Mouse (Mus musculus): ENCODE data around the gene Adgrv1. TPM values are rescaled to one million over a fixed set of nuclear protein-coding genes. Genes with fewer than 3 reads are reported as not detected.

The Adgrv1 gene
- total RNA-seq, 2 experiments from 2014 or later, result 2.4 to 3.0 TPM

DNA sequence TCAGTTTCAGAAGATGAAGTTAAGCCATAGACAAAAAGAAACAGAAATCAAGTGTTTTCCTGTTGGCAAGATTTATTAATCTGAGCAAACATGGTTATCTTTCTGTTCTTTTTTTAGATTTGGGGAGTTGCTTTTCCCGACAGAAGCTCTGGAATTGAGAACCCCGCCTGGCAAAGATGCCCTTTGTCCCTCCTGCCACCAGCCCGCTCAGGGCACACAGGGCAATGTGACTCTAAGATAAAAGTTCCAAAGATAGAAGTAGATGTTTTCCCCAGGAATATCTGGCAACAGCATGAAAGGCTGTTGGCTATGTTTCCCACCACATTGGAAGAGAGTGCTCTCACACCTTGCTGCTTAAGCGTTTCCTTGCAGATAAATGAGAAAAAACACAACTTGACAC, 264.0 kb downstream of the Adgrv1 start:
- no peak overlapping the region for H3K27ac ChIP-seq
- no peak for TF ChIP-seq CTCF (conservative IDR thresholded peaks at IDR 0.05)
- no peak overlapping the region for H3K4me3 ChIP-seq
- no peak for DNase-seq (ENCODE audit: low spot score in 2 of 2)

DNA sequence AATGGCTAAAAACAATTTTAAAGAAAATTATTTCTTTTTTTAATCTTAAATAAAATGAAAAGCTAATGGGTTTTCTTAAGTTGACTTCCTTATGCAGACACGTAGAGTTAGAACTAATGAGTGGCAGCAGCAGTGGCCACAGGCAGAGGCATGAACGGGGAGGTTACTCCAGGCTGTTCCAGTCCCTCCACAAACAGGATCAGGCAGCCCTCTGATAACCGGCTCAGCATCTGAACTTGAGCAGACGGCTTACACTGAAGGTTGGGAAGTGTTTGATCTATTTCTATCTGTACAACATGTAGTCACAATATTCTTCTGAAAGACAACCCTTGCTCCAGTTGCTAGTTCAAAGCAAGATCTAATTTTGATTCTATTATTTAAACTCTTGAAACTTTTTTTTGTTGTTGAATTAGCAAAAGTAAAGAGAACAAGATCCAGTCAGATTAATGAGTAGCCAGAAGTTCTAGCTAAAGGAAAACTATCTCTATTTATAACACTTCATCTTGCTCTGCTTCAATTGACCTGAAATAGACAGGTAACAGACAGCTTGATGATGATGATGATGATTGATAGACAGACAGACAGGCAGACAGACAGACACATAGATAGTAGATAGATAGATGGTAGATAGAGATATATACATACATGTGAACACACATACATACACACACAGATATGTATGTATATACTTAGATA, 265.1 kb downstream of the Adgrv1 start:
- no peak for DNase-seq (ENCODE audit: low spot score in 2 of 2)
- TF ChIP-seq CTCF (conservative IDR thresholded peaks at IDR 0.05), result no peak

DNA sequence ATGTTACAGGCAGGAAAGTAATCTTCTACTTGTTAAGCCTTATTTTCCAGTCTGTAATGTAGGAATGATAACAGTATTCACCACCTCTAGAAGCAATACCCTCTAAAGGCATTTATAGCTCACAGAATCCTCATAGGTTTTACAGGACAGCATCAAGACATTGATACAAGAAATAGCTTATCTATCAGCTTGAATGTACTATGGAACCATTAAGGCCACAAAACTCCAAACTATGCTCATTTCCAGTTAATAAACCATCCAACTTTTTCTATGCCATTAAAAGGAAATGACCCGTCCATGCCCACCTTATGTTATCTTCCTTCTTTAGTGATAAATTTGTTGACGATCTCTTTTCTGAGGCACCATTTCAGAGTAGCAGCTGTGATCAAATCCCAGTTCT, 272.6 kb downstream of the Adgrv1 start:
- Histone ChIP-seq H3K4me3 (no peak overlapping the region), H3K27ac (no peak overlapping the region)
- no peak for TF ChIP-seq CTCF (conservative IDR thresholded peaks at IDR 0.05)
- DNase-seq (ENCODE audit: low spot score in 2 of 2), result no peak

More for the DNA sequence above, 265.1 kb downstream of the Adgrv1 start:
- Histone ChIP-seq H3K4me3 (no peak overlapping the region), H3K27ac (no peak overlapping the region)

DNA sequence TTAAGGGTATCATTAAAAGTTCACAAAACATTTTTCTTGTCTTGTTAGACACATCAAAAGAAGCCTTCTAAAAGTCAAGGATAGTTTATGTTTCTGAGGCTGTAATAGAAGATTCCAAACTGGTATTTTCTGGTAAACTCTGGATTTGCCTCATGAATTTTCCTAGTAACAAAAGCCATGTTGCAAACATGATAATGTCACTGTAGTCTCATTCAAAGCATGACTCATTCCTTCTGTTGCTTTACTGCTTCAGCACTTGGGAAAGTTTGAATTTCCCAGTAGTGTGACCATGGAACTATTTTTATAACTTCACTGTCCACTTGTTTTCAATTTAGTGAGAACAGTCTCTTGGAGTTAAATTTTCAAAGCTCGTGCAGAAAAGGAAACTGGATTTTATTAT, 274.2 kb downstream of the Adgrv1 start:
- no peak for TF ChIP-seq CTCF (conservative IDR thresholded peaks at IDR 0.05)
- DNase-seq (ENCODE audit: low spot score in 2 of 2), result no peak
- Histone ChIP-seq H3K4me3 (no peak overlapping the region), H3K27ac (no peak overlapping the region)

DNA sequence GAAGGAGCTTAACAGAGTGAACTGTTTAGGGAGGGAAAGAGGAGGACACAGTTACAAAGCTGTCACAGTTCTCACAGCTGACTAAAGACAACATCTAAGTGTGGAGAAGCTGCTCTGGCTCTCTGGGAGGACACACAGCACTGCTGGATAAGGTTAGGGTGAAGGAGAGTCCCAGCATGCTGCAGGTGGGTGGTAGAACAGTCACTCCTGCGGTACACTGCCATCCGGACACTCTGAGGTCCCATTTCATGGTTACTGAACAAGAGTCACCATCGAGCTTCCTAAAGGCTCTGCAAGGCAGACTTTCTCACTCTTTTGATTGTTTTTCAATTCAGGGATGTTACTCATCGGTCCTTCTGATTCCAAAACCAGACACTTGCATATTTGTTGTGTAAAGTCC, 274.6 kb downstream of the Adgrv1 start:
- no peak overlapping the region for H3K4me3 ChIP-seq
- DNase-seq (ENCODE audit: low spot score in 2 of 2), result no peak
- H3K27ac ChIP-seq, result no peak overlapping the region
- TF ChIP-seq CTCF (conservative IDR thresholded peaks at IDR 0.05), result no peak

DNA sequence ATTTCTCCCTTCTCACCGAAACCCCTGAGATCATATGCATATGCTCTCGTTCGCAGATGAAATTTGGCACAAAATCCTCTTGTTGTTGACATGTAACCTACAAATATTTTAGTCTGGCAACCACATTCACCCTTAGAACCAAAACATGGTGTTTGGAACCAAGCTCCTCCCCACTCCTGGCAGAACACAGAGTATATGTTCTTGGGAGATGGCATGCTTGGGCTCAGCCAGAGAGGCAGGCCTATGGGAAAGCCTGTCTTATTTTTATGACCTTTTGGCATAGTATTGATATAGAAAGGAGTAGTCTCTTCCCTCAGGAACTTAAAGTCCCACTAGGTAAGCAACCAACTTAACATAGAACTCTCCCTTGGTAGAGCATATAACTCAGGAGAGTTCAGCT, 275.7 kb downstream of the Adgrv1 start:
- TF ChIP-seq CTCF (conservative IDR thresholded peaks at IDR 0.05), result no peak
- DNase-seq (ENCODE audit: low spot score in 2 of 2), result no peak

DNA sequence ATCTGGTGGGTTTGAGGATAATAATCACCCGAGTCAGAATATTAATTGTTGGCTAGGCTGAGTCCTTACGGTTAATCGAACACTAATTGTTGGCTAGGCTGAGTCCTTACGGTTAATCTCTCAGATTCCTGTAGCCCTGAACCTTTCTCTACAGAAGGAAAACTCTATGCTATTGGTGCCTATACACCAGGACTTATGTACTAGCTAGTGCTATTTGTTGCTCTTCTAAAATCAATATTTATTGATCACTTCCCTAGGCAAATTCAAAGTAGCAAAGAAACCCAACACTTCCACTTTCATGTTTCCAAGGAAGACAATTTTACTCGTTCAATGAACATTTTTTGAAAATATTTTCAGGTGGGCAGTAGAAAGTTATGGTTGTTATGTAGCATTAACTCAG, 278.4 kb downstream of the Adgrv1 start:
- no peak for DNase-seq (ENCODE audit: low spot score in 2 of 2)
- no peak overlapping the region for H3K27ac ChIP-seq
- no peak overlapping the region for H3K4me3 ChIP-seq
- no peak for TF ChIP-seq CTCF (conservative IDR thresholded peaks at IDR 0.05)

More for the DNA sequence above, 275.7 kb downstream of the Adgrv1 start:
- no peak overlapping the region for H3K4me3 ChIP-seq
- H3K27ac ChIP-seq, result no peak overlapping the region

DNA sequence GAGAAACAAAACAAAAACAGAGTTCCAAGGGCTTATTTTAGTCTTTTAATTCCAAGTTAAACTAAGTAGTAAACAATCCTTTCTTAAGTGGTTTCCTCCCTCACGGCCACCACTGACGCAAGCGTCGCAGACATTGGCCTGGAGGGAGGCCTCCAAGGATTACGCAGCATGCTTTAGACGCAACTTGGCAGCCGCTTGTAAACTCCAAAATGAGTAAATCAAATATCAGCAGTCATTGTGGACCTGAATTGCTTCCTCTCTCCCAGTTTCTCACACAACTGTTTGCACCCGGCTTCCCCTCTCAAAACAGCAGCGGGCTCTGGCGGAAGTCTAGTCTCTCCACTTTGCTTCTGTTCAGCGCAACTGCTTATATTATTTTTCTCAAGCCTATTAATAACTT, 280.7 kb downstream of the Adgrv1 start:
- DNase-seq (ENCODE audit: low spot score in 2 of 2), result no peak
- Histone ChIP-seq H3K4me3 (no peak overlapping the region), H3K27ac (no peak overlapping the region)
- TF ChIP-seq CTCF (conservative IDR thresholded peaks at IDR 0.05), result no peak

DNA sequence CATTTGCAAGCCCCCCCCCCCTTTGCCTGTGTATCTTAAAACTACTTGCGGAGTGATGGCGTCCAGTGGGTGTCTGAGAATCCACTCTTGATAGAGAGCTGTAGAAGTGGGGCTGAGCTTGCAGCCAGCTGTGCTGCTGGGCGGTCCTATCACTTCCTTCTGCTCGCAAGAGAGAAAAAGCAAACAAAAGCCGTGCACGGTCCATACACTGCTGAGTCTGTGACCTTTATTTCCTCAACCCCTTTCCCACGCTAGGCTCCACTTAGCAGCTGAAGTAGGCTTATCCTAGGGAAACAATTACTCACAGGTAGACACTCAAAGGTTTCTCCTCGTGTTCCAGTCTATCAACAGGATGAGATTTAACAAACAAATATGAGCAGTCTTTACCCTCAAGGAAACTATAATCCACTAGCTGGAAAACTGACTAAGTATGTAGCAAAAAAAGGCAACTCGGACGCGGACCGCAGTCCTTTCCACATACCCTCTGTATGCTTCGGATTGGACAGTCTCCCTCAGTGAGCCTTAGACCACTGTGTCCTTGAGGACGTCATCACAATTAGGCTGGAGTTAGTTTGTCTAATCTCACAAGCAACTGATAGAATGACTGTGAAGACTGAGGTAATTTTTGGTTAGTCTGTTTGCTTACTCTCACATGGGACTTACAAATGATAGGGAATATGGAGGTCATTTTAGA, 281.3 kb downstream of the Adgrv1 start:
- Histone ChIP-seq H3K27ac (no peak overlapping the region), H3K4me3 (no peak overlapping the region)
- TF ChIP-seq CTCF (conservative IDR thresholded peaks at IDR 0.05), result no peak
- no peak for DNase-seq (ENCODE audit: low spot score in 2 of 2)

DNA sequence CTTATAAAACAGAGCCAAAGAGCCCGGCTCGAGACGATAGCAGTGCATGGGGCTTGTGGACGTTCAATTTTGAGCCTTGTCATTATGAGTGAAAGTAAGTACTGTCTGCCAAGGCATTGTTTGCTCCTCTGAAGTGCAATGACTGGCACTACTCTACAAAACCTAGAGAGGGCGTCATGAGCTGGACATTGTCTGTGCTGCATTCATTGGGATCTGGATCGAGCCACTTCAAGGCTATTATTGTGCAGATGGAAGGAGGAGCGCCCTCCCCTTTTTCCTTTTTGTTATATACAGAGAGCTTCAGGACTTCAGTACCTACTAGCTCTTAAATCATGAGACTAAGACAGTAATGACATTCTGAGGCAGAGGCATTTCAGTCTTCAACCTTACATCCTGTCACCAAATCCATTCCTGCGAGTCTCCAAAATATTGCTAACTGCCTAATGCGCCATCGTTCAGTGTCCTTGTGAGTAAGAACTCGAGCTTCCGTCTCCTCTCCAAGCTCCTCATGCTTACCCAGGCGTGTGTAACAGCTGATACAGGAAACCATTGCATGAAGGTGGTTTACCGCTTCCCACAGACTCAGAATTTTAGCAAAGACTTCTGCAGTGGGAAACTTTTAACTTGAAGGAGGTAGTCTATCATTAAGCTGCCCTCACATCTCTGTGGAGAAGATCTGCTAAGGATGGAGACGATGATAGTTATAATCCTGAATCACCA, 285.5 kb downstream of the Adgrv1 start:
- DNase-seq (ENCODE audit: low spot score in 2 of 2), result no peak
- no peak overlapping the region for H3K27ac ChIP-seq
- TF ChIP-seq CTCF (conservative IDR thresholded peaks at IDR 0.05), result no peak
- H3K4me3 ChIP-seq, result no peak overlapping the region

DNA sequence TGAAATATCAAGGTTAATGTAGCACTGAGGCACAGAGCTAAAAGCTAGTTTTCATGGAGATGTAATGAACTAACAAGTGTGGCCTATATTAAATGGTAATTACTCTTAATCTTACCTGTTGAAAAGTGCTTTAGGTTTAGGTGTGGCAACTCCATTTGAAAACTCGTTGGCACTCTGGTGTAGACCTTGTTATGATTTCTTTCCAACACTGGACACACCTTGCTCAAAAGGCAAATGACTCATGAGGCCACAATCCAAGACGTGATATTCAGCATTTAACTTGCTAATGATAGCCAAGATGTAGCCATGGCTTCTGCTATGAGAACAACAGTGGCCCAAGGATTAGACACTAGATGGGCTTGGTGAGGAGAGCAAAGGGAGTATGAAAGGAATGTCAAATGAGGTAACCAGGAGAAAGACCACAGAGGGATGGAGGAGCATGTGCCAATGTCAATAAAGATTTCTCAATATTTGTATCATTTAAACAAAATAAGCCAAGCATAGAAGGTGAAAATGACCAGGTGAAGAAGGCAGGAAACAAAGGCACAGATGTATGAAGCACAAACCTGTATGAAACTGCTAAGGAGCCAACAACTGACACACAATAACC, 289.9 kb downstream of the Adgrv1 start:
- no peak for DNase-seq (ENCODE audit: low spot score in 2 of 2)
- H3K27ac ChIP-seq, result no peak overlapping the region
- TF ChIP-seq CTCF (conservative IDR thresholded peaks at IDR 0.05), result no peak
- H3K4me3 ChIP-seq, result no peak overlapping the region

DNA sequence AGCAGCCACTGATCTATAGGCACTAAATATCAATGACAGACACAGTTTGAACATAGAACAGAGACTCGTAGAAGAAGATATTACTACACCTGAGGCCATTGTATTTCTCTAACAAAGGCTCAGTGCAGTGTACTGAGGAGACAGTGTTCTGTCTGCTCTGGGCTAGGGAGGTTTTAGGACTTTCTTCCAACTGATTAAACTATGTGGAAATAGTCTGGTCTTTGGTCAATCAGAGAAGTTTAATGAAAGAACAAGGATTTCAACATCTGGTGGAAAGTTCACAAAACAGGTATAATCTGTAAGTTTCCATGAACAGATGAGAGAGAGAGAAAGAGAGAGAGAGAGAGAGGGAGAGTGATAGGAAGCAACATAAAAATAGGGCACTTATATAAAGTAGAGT, 297.7 kb downstream of the Adgrv1 start:
- no peak for DNase-seq (ENCODE audit: low spot score in 2 of 2)
- TF ChIP-seq CTCF (conservative IDR thresholded peaks at IDR 0.05), result no peak

DNA sequence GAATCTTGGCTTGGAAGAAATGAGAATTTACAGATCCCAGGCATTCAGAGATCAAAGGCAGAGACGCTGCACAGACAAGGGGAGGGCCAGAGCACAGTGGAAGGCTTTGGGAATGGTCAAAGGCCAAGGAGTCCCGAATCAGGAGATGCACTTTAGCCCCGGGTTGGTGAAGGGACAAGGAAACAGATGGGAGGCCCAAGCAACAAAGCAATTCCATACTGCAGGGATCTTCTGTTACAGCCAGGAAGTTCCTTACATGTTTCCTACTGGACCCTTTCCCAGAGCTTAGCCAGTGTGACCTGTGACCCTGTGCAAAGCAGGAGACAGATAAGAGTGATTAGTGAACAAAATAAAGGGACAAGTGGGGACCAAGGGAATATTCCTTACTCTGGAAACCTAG, 300.9 kb downstream of the Adgrv1 start:
- H3K4me3 ChIP-seq, result no peak overlapping the region
- H3K27ac ChIP-seq, result no peak overlapping the region
- DNase-seq (ENCODE audit: low spot score in 2 of 2), result no peak
- TF ChIP-seq CTCF (conservative IDR thresholded peaks at IDR 0.05), result no peak

More for the DNA sequence above, 297.7 kb downstream of the Adgrv1 start:
- H3K4me3 ChIP-seq, result no peak overlapping the region
- H3K27ac ChIP-seq, result no peak overlapping the region

Data from layer of hippocampus, adult 2 months (tissue).